Mouse (Mus musculus) gastrocnemius, postnatal 25 days (tissue): ENCODE measurements around the gene Lce3b. TPM values are rescaled to one million over a fixed set of nuclear protein-coding genes. Genes with fewer than 3 reads are reported as not detected.

Experiments used
- DNase-seq: peaks from one replicate; pipeline ENCODE4 v3.0.0; 2022
- long read RNA-seq, 2 experiments: library from polyadenylated mRNA; stranded (forward); transcript quantifications; one replicate each; pipeline ENCODE4 v2.0.0; 2021
- total RNA-seq, 2 experiments: library from RNA; stranded (reverse); gene quantifications; 1 replicate in 1 of 2; 2 replicates in 1 of 2; pipeline ENCODE4 v1.2.3; 2021

Gene Lce3b
- not detected for total RNA-seq
- long read RNA-seq, experiment 1: 0 reads
- long read RNA-seq, experiment 2: 0 reads

DNA sequence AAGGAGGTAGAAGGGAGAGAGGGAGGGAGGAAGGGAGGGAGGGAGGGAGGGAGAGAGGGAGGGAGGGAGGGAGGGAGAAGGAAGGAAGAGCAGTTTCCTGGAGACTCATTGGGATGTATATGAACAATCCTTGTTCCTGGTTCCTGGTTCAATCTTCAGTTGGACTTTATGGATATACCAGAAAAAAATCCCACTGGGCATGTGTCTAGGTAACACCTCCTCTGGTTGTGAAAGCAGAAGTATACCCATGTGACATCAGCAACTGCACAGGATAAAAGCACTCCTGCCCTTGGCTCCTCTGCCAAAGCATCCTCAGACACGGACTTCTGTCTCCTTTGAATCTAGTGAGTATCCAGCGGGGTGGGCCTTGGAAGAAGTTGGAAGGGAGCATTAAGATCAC, at the start of gene Lce3b:
Gene Lce3b, plus strand, starts transcription at position 301 of the 400 bp plus-strand sequence.
- no peak for DNase-seq

DNA sequence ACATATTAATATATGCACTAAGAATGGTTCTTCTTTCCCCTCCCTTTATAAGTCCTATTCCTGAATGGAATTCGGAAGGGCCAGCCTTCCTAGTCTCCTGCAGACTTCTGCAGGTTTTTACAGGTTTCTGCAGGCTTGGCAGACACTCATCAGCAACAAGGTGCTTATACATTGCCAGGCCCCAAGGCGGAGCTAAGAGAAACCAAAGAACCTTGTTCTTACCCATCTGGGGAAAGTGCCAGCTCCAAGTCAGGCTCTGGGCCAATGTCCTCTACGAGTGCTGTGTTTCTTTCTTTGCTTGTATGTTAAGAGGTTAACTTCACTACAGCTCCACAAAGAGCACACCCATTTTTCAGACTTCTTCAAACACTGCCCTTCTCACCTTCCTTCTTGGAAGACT, 38.7 kb upstream of the Lce3b start:
- DNase-seq: no peak

DNA sequence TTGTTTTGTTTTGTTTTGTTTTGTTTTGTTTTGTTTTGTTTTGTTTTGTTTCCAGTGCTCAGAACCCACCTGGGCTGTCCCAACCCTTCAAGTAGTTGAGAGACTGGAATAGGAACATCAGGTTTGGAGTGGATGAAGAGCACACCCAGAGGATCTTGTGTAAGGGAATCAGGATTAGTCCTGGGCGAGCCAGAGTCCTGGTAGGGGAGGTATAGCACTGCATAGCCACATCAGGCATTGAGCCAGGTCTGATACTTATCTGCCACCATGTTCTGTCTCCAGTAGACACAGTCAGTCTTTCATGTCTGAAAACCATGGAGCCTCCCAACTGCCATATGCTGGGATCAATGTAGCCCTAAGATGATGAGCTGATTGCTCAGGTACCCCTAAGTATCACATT, 38.3 kb upstream of the Lce3b start:
- no peak for DNase-seq

DNA sequence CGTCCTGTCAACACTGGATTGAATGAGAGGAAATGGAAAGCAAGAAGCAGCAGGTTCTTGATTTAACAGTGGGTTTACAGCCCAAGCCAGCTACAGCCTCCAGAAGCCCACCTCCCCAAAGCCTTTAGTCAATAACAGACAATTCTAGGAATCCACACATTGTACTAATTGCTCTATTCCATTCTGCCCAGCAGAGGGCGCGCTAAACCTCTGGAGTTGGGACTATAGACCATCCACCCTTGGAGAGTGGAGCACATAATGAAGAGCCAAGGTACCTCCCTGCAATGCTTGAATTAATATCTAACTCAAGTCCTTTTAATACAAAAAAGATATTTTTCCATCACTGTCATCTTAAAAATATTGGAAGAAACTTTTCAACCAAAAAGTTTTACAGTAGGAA, 29.8 kb upstream of the Lce3b start:
- no peak for DNase-seq

DNA sequence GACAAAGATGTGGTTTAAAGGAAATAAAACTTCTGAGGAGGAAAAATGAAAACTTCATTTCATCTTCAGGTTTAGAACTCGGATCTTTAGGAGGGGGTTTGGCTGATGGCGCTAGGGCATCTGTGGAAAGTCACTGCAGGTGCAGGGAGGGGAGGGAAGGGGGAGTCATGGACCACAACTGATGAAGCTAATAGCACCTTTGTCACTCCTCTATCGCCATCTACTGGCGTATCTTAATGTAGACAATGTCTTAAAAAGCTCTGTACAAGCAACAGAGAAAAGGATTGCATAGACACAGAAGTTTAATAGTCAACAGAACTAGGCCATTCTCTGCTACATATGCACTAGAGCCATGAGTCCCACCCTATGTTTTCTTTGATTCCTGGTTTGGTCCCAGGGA, 29.1 kb upstream of the Lce3b start:
- no peak for DNase-seq

DNA sequence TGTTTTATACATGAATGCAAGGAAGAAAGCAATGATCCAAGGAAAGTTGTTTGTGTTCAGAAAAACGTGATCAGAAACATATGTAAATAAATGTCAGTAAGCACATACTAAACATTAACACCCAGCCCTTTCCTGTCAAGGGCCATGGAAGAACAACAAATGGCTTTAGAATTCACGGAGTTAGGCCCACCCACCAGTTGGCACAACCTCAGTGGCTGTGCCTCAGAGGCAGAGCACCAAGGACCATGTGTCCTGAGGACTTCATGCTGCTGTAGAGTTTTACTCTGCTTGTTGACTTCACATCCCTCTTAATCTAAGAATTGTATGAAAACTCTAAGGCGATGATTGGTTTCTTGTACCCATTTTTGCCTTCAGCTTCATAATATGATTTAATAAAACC, 27.6 kb upstream of the Lce3b start:
- no peak for DNase-seq

DNA sequence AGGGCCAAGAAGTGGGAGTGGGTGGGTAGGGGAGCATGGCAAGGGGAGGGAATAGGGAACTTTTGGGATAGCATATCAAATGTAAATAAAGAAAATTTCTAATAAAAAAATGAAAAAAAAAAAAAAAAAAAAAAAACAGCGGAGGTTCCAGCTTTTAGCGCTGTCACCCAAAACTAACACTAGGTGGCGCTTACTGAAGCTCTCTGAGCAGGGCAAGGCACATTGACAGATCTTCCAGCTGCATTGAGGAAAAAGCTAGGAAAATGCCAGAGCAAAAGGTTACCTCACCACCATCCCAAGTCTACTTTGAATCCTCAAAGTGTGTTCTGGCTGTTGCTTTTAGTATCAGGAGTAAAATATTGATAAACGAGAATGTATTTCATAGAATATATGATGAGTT, 25.2 kb upstream of the Lce3b start:
- DNase-seq: no peak

DNA sequence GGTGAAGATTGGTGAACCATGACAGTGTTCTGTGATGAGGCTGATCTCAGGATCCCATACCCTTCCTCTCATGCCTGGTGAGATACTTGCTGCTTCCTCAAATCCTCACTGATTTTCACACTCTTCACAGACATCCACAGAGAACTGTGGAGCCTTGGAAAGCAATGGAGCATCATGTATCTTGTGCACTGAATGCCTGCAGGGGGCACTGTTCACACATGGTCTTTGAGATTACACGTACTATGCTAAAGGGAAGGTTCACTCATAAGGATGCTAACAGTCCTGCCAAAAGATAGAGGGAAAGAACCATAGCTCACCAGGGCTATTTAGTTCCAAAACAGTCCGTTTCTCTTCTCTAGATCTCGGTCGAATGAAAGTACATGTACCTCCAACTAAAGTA, 12.4 kb upstream of the Lce3b start:
- DNase-seq: no peak

DNA sequence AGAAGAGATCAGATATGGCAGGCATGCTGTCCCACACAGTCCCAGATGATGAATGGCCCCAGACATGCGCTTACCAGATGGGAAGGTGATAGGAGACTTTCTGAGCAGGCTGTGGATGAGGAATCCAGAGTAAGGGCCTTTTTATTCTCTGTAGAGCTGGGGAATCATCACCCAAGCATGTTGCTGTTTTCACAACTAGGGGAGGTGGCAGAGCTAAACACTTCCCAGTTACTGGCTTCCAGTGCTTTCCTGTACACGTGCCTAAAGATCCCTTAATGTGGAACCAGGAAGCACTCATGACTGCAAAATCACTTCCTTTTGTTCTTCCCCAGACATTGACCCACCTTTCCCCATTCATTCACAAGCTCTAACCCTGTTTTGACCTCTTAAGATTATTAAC, 6.6 kb upstream of the Lce3b start, which contains the start of gene Lce3a:
Gene Lce3a, minus strand, starts transcription at position 101 of the 400 bp plus-strand sequence.
- DNase-seq: no peak

DNA sequence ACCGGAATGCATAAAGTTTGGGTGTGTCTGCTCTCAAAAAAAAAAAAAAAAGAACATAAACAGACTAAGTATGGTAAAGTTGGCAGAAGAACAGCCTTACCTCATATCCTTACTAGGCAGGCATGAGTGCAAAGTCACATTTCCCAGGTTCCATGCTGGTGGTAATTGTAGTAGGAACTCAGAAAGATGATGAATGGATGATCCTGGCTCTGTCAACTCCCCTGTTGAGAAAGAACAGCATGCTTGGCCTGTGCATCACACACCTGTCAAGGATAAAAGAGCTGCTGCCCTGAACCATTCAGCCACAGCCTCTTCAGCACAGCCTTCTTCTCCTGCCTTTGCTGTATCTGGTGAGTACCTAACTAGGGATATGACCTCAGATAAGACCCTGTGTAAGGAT, 11.4 kb downstream of the Lce3b start, which contains the start of gene Lce3c:
Gene Lce3c, plus strand, starts transcription at position 301 of the 400 bp plus-strand sequence.
- DNase-seq: no peak

DNA sequence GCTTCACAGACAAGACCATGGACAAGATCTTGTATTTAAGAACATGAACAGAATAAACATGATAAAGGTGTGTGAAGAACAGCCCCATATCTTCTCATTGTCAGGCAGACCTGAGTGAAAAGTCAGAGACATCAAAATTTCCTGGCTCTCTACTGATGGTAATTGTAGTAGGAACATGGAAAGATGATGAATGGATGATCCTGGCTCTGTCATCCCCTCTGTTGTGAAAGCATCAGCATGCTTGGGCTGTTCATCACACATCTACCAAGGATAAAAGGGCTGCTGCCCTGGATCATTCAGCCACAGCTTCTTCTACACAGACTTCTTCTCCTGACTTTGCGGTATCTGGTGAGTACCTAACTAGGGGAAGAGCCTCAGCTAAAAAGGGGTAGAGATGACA, 24.3 kb downstream of the Lce3b start, which contains the start of gene Lce3d:
Gene Lce3d, plus strand, starts transcription at position 301 of the 400 bp plus-strand sequence.
- DNase-seq: no peak

DNA sequence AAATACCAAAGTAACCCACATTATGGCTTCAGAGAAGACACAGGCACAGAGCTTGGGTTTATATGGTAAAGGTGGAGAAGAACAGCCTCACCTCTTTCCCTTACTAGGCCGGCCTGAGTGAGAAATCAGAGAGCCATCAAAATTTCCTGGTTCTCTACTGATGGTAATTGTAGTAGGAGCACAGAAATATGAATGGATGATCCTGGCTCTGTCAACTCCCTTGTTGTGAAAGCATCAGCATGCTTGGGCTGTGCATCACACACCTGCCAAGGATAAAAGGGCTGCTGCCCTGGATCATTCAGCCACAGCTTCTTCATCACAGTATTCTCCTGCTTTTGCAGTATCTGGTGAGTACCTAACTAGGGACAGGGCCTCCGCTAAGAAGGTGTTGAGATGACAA, 34.0 kb downstream of the Lce3b start, which contains the start of gene Lce3e:
Gene Lce3e, plus strand, starts transcription at position 301 of the 400 bp plus-strand sequence.
- no peak for DNase-seq

DNA sequence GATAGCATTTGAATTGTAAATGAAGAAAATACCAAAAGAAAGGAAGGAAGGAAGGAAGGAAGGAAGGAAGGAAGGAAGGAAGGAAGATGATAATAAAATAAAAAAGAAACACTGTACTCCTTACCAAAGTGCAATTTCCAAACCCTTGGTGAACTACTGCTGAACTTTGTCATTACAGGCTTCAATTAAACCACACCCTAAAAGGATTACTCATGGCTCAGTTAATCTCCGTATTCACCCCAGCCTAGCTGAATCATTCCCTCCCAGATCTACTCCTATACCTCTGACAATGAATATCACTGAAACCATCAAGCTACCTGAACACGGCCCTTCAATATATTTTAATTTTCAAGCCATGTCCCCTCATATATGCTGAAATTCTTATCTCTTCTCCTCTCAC, 45.7 kb downstream of the Lce3b start:
- DNase-seq: no peak

Other genes with a start within 250 kb of the Lce3b start
- not detected for gene Lce1d, start 245.8 kb upstream of the Lce3b start, total RNA-seq
- gene Lce1e, start 223.9 kb upstream of the Lce3b start, total RNA-seq: not detected
- gene Lce1f, start 212.6 kb upstream of the Lce3b start, total RNA-seq: not detected
- not detected for gene Gm38119, start 193.9 kb upstream of the Lce3b start, total RNA-seq
- gene Lce1g, start 180.6 kb upstream of the Lce3b start, total RNA-seq: not detected
- gene Lce1h, start 167.9 kb upstream of the Lce3b start, total RNA-seq: not detected
- gene Lce1i, start 154.1 kb upstream of the Lce3b start, total RNA-seq: not detected
- not detected for gene Lce1j, start 142.5 kb upstream of the Lce3b start, total RNA-seq
- gene Lce1k, start 125.1 kb upstream of the Lce3b start, total RNA-seq: not detected
- gene Kprp, start 105.7 kb upstream of the Lce3b start, total RNA-seq: not detected
- not detected for gene Lce1l, start 81.7 kb upstream of the Lce3b start, total RNA-seq
- gene 2310050C09Rik, start 62.8 kb upstream of the Lce3b start, total RNA-seq: not detected
- gene Lce3a, start 6.7 kb upstream of the Lce3b start, total RNA-seq: not detected
- not detected for gene Lce3c, start 11.5 kb downstream of the Lce3b start, total RNA-seq
- gene Lce3d, start 24.4 kb downstream of the Lce3b start, total RNA-seq: not detected
- gene Lce3e, start 34.1 kb downstream of the Lce3b start, total RNA-seq: not detected
- not detected for gene Lce3f, start 59.2 kb downstream of the Lce3b start, total RNA-seq
- not detected for gene Crct1, start 82.7 kb downstream of the Lce3b start, total RNA-seq
- not detected for gene Lce1m, start 86.1 kb downstream of the Lce3b start, total RNA-seq
- not detected for gene Gm4858, start 135.8 kb downstream of the Lce3b start, total RNA-seq
- not detected for gene Crnn, start 211.8 kb downstream of the Lce3b start, total RNA-seq